Mouse (Mus musculus) MEL (cell line): ENCODE data around the gene Ssh1. TPM values are rescaled to one million over a fixed set of nuclear protein-coding genes. Genes with fewer than 3 reads are reported as not detected.
A peak's percentile ranks its signal among the peaks of the same experiment; 100 is the strongest.

Experiments
- DNase-seq: peaks from one replicate; pipeline ENCODE4 v3.0.0; 2011; ENCODE audit warnings: low read depth, low spot score
- H3K27ac ChIP-seq: 2 replicates; pipeline ENCODE4 v1.5.1; 2012; ENCODE audit warnings: low read depth, mild to moderate bottlenecking, control low read depth, low read length, moderate library complexity; ENCODE audit not compliant: control insufficient read depth
- H3K27me3 ChIP-seq, 2 experiments: fragments of 150-350 bp in 1 of 2; sonication (generic) in 1 of 2; 2 replicates each; pipeline ENCODE4 v1.6.1; 2012; ENCODE audit warnings: low read length in 2 of 2, mild to moderate bottlenecking in 2 of 2, improper control_type of control experiment in 1 of 2, moderate library complexity in 1 of 2; ENCODE audit not compliant: insufficient read depth in 2 of 2, control insufficient read depth in 1 of 2
- H3K36me3 ChIP-seq, 2 experiments: 2 replicates each; pipeline ENCODE4 v1.6.1; 2012 to 2014; ENCODE audit warnings: low read length in 2 of 2, improper control_type of control experiment in 1 of 2, inconsistent platforms in 1 of 2, mild to moderate bottlenecking in 1 of 2; ENCODE audit not compliant: insufficient read depth in 2 of 2, control insufficient read depth in 1 of 2
- H3K4me1 ChIP-seq, 2 experiments: fragments of 150-350 bp in 1 of 2; sonication (generic) in 1 of 2; 2 replicates each; pipeline ENCODE4 v1.6.1; 2012; ENCODE audit warnings: low read length in 2 of 2, improper control_type of control experiment in 1 of 2, mild to moderate bottlenecking in 1 of 2; ENCODE audit not compliant: insufficient read depth in 2 of 2, control insufficient read depth in 1 of 2
- H3K4me3 ChIP-seq, 2 experiments: fragments of 150-350 bp in 1 of 2; sonication (generic) in 1 of 2; 2 replicates each; pipeline ENCODE4 v1.5.1; 2012; ENCODE audit warnings: low read depth in 2 of 2, low read length in 2 of 2, mild to moderate bottlenecking in 2 of 2, moderate library complexity in 2 of 2, control low read depth in 1 of 2, improper control_type of control experiment in 1 of 2; ENCODE audit not compliant: control insufficient read depth in 1 of 2, insufficient read depth in 1 of 2
- H3K79me2 ChIP-seq: 2 replicates; pipeline ENCODE4 v1.6.1; 2012; ENCODE audit warnings: mild to moderate bottlenecking, low read length, moderate library complexity; ENCODE audit not compliant: control insufficient read depth, poor library complexity, insufficient read depth
- H3K9ac ChIP-seq: 2 replicates; pipeline ENCODE4 v1.6.1; 2012; ENCODE audit warnings: low read depth, mild to moderate bottlenecking, control low read depth, low read length, moderate library complexity; ENCODE audit not compliant: control insufficient read depth, poor library complexity, severe bottlenecking
- H3K9me3 ChIP-seq: fragments of 150-350 bp; sonication (generic); replicated peaks from 2 replicates; pipeline ENCODE4 v1.6.1; 2012; ENCODE audit warnings: mild to moderate bottlenecking, low read length, improper control_type of control experiment, moderate library complexity; ENCODE audit not compliant: insufficient read depth
- BHLHE40 ChIP-seq: IDR thresholded peaks from 2 replicates; pipeline ENCODE4 v1.6.1; 2012; ENCODE audit warnings: low read depth, mild to moderate bottlenecking, inconsistent platforms, low read length, improper control_type of control experiment, borderline replicate concordance
- CHD1 ChIP-seq: IDR thresholded peaks from 2 replicates; pipeline ENCODE4 v1.6.1; 2012; ENCODE audit warnings: low read depth, mild to moderate bottlenecking, inconsistent platforms, low read length, improper control_type of control experiment
- E2F4 ChIP-seq: IDR thresholded peaks from 2 replicates; pipeline ENCODE4 v1.6.1; 2011; ENCODE audit warnings: low read depth, low read length, improper control_type of control experiment, borderline replicate concordance
- ELF1 ChIP-seq: IDR thresholded peaks from 2 replicates; pipeline ENCODE4 v1.6.1; 2014; ENCODE audit warnings: low read depth, mild to moderate bottlenecking, inconsistent platforms, low read length, improper control_type of control experiment, moderate library complexity
- EP300 ChIP-seq, 2 experiments: IDR thresholded peaks; 2 replicates each; pipeline ENCODE4 v1.6.1; 2011; ENCODE audit warnings: improper control_type of control experiment in 2 of 2, low read length in 2 of 2, low read depth in 1 of 2, mild to moderate bottlenecking in 1 of 2
- ETS1 ChIP-seq: IDR thresholded peaks from 2 replicates; pipeline ENCODE4 v1.6.1; 2012; ENCODE audit warnings: low read depth, mild to moderate bottlenecking, inconsistent platforms, low read length, improper control_type of control experiment, moderate library complexity
- JUND ChIP-seq: IDR thresholded peaks from 2 replicates; pipeline ENCODE4 v1.6.1; 2011; ENCODE audit warnings: low read depth, mild to moderate bottlenecking, improper control_type of control experiment, low read length
- MAFK ChIP-seq: IDR thresholded peaks from 2 replicates; pipeline ENCODE4 v1.6.1; 2011; ENCODE audit warnings: low read depth, mild to moderate bottlenecking, low read length, improper control_type of control experiment, borderline replicate concordance
- MAX ChIP-seq: IDR thresholded peaks from 2 replicates; pipeline ENCODE4 v1.6.1; 2011; ENCODE audit warnings: low read length, improper control_type of control experiment
- MAZ ChIP-seq: IDR thresholded peaks from 2 replicates; pipeline ENCODE4 v1.6.1; 2012; ENCODE audit warnings: low read depth, mild to moderate bottlenecking, inconsistent platforms, low read length, improper control_type of control experiment
- MEF2A ChIP-seq: IDR thresholded peaks from 2 replicates; pipeline ENCODE4 v1.6.1; 2014; ENCODE audit warnings: low read depth, mild to moderate bottlenecking, inconsistent platforms, low read length, improper control_type of control experiment; ENCODE audit not compliant: poor library complexity, insufficient replicate concordance, severe bottlenecking; ENCODE audit errors: extremely low read depth
- MXI1 ChIP-seq: IDR thresholded peaks from 2 replicates; pipeline ENCODE4 v1.6.1; 2011; ENCODE audit warnings: mild to moderate bottlenecking, low read depth, low read length, improper control_type of control experiment
- MYB ChIP-seq: IDR thresholded peaks from 2 replicates; pipeline ENCODE4 v1.6.1; 2011; ENCODE audit warnings: mild to moderate bottlenecking, low read depth, low read length, improper control_type of control experiment
- MYC ChIP-seq: IDR thresholded peaks from 2 replicates; pipeline ENCODE4 v1.6.1; 2011; ENCODE audit warnings: low read depth, mild to moderate bottlenecking, low read length, improper control_type of control experiment, moderate library complexity
- NELFE ChIP-seq: IDR thresholded peaks from 2 replicates; pipeline ENCODE4 v1.6.1; 2011; ENCODE audit warnings: low read depth, low read length, improper control_type of control experiment
- NRF1 ChIP-seq: IDR thresholded peaks from 2 replicates; pipeline ENCODE4 v1.6.1; 2014; ENCODE audit warnings: low read depth, mild to moderate bottlenecking, inconsistent platforms, low read length, improper control_type of control experiment, moderate library complexity; ENCODE audit not compliant: poor library complexity, insufficient read depth, severe bottlenecking
- POLR2A ChIP-seq, 2 experiments: IDR thresholded peaks; 2 replicates each; pipeline ENCODE4 v1.6.1; 2011 to 2012; ENCODE audit warnings: low read length in 2 of 2, mild to moderate bottlenecking in 2 of 2, control low read depth in 1 of 2, improper control_type of control experiment in 1 of 2, low read depth in 1 of 2, moderate library complexity in 1 of 2; ENCODE audit not compliant: control insufficient read depth in 1 of 2, insufficient read depth in 1 of 2, poor library complexity in 1 of 2
- POLR2AphosphoS2 ChIP-seq: IDR thresholded peaks from 2 replicates; pipeline ENCODE4 v1.6.1; 2011; ENCODE audit warnings: low read length, improper control_type of control experiment
- POLR2AphosphoS5 ChIP-seq: IDR thresholded peaks from 2 replicates; pipeline ENCODE4 v1.6.1; 2012; ENCODE audit warnings: low read depth, borderline replicate concordance, mild to moderate bottlenecking, inconsistent platforms, low read length, moderate library complexity, mixed read lengths
- RAD21 ChIP-seq: IDR thresholded peaks from 2 replicates; pipeline ENCODE4 v1.6.1; 2011; ENCODE audit warnings: mild to moderate bottlenecking, low read depth, low read length, improper control_type of control experiment
- RCOR1 ChIP-seq: IDR thresholded peaks from 2 replicates; pipeline ENCODE4 v1.6.1; 2012; ENCODE audit warnings: low read depth, mild to moderate bottlenecking, inconsistent platforms, low read length, improper control_type of control experiment
- SIN3A ChIP-seq: IDR thresholded peaks from 2 replicates; pipeline ENCODE4 v1.6.1; 2012; ENCODE audit warnings: low read length, improper control_type of control experiment, inconsistent platforms
- SMC3 ChIP-seq: IDR thresholded peaks from 2 replicates; pipeline ENCODE4 v1.6.1; 2011; ENCODE audit warnings: low read depth, low read length, improper control_type of control experiment
- TAL1 ChIP-seq: IDR thresholded peaks from 2 replicates; pipeline ENCODE4 v1.6.1; 2012; ENCODE audit warnings: mild to moderate bottlenecking, inconsistent platforms, low read length, moderate library complexity, mixed read lengths
- TBP ChIP-seq: IDR thresholded peaks from 2 replicates; pipeline ENCODE4 v1.8.0; 2011; ENCODE audit warnings: low read depth, low read length, improper control_type of control experiment
- TCF12 ChIP-seq: IDR thresholded peaks from 2 replicates; pipeline ENCODE4 v1.6.1; 2014; ENCODE audit warnings: low read depth, mild to moderate bottlenecking, inconsistent platforms, low read length, improper control_type of control experiment, moderate library complexity
- UBTF ChIP-seq: IDR thresholded peaks from 2 replicates; pipeline ENCODE4 v1.6.1; 2012; ENCODE audit warnings: low read depth, mild to moderate bottlenecking, inconsistent platforms, low read length, improper control_type of control experiment, moderate library complexity, borderline replicate concordance; ENCODE audit not compliant: insufficient read depth
- USF1 ChIP-seq: IDR thresholded peaks from 2 replicates; pipeline ENCODE4 v1.6.1; 2014; ENCODE audit warnings: low read depth, mild to moderate bottlenecking, inconsistent platforms, low read length, improper control_type of control experiment, moderate library complexity
- ZC3H11A ChIP-seq: IDR thresholded peaks from 2 replicates; pipeline ENCODE4 v1.6.1; 2012; ENCODE audit warnings: low read depth, mild to moderate bottlenecking, inconsistent platforms, low read length, improper control_type of control experiment
- ZKSCAN1 ChIP-seq: IDR thresholded peaks from 2 replicates; pipeline ENCODE4 v1.6.1; 2012; ENCODE audit warnings: low read depth, mild to moderate bottlenecking, inconsistent platforms, low read length, improper control_type of control experiment, moderate library complexity
- ZNF384 ChIP-seq: IDR thresholded peaks from 2 replicates; pipeline ENCODE4 v1.6.1; 2012; ENCODE audit warnings: low read depth, mild to moderate bottlenecking, inconsistent platforms, low read length, improper control_type of control experiment
- polyA plus RNA-seq, 2 experiments: library from polyadenylated mRNA; stranded (reverse) in 1 of 2; unstranded in 1 of 2; fragments of >175 nt in 1 of 2; fragments of >200 nt in 1 of 2; gene quantifications; 2 replicates each; pipeline versions ENCODE4 v1.2.1 to v1.2.4; 2012; ENCODE audit warnings: low replicate concordance in 2 of 2, low read depth in 1 of 2; ENCODE audit not compliant: insufficient read length in 2 of 2, insufficient read depth in 1 of 2, missing spikeins in 1 of 2
- total RNA-seq: library from RNA; depleted of rRNA; stranded (reverse); fragments of 300-350 nt; gene quantifications from 2 replicates; pipeline ENCODE4 v1.2.3, GENCODE M21; 2012

The Ssh1 gene
- total and polyA plus RNA-seq, 3 experiments, result 2.3 to 6.8 TPM; not detected in 1

- TF ChIP-seq UBTF, result no peak; the same call in 1 of the 2 replicates
- TF ChIP-seq, all 39 proteins: peak for 13
Measured at GRCm38 (mm10) chr5:113908592-113909441, 84.9 kb downstream of the Ssh1 start, which contains the start of gene Coro1c (continued).

- H3K27me3 ChIP-seq, result no peaks in the 10 kb centered on the region
- no peaks in the 10 kb centered on the region for H3K9me3 ChIP-seq
- peak overlapping the region; percentile 82 for H3K27ac ChIP-seq
- DNase-seq, result peak; percentile 90
- H3K79me2 ChIP-seq, result peaks cover 48% of the 10 kb centered on the region
- H3K36me3 ChIP-seq, result peaks cover 0 to 48% of the 10 kb centered on the region in 2 experiments; a peak in 2 of 4 replicates
- peak overlapping the region; percentile 93 for H3K9ac ChIP-seq
- H3K4me1 ChIP-seq, result peaks cover 15 to 49% of the 10 kb centered on the region in 2 experiments
- peak overlapping the region; percentile 72 to 92 for H3K4me3 ChIP-seq
- TF ChIP-seq SMC3 (0 out of 2 replicates have a peak, but pooled peaks have one; percentile 6), ZNF384 (peak; percentile 71), MEF2A (no peak), ELF1 (0 out of 2 replicates have a peak, but pooled peaks have one; percentile 19), TBP (peak; percentile 77), POLR2AphosphoS5 (no peak), MAZ (peak; percentile 88), CHD1 (no peak), NELFE (0 out of 2 replicates have a peak, but pooled peaks have one; percentile 19), POLR2A (IDR thresholded peaks at IDR 0.05; ENCODE audit: control insufficient read depth in 1 of 2, insufficient read depth in 1 of 2, low read depth in 1 of 2, low read length in 2 of 2, poor library complexity in 1 of 2) (no peak), ZC3H11A (0 out of 2 replicates have a peak, but pooled peaks have one; percentile 21), MYB (no peak), ZKSCAN1 (no peak), RAD21 (no peak), POLR2AphosphoS2 (no peak), JUND (no peak), ETS1 (peak; percentile 77), NRF1 (peak; percentile 64), MXI1 (peak; percentile 85), TAL1 (no peak), SIN3A (peak; percentile 82; the same call in 1 of the 2 replicates), RCOR1 (0 out of 2 replicates have a peak, but pooled peaks have one; percentile 47), MAFK (no peak), MAX (peak; percentile 53; the same call in 1 of the 2 replicates), EP300 (IDR thresholded peaks at IDR 0.05; ENCODE audit: low read depth in 1 of 2, low read length in 2 of 2) (peak in 1 of 2 experiments; percentile 45; a peak in 1 of 4 replicates), TCF12 (peak; percentile 50), USF1 (no peak), MYC (0 out of 2 replicates have a peak, but pooled peaks have one; percentile 25), E2F4 (no peak), BHLHE40 (0 out of 2 replicates have a peak, but pooled peaks have one; percentile 26)
Measured at GRCm38 (mm10) chr5:113907786-113908567, 85.7 kb downstream of the Ssh1 start.
